Mouse (Mus musculus): ENCODE data around the gene Slc29a3.
"Not testable (repeated sequence)": the region's sequence is repeated elsewhere in the genome, so short reads cannot be mapped to it uniquely, and the experiment has no call there.

The Slc29a3 gene

DNA sequence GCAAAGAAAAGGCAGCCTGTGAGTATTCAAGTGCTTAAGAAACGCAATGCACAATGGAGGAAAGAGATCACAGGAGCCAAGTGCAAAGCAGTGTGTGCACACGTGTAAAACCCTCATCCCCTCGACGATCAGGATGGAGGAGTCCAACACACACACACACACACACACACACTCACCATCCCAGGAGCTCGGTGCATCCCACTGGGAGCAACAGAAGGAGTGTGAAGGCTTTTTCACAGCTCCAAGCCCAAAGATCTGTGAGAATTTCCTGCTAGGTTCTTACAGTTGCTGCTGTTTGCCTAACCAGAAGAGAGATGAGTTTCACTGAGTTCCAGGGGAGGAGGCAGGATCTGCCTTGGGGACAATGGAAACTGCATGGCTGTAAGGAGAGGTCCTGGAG, 20.9 kb downstream of the Slc29a3 start:
- ATAC-seq (ENCODE audit: insufficient number of reproducible peaks, low FRiP score, low TSS enrichment): no peak

DNA sequence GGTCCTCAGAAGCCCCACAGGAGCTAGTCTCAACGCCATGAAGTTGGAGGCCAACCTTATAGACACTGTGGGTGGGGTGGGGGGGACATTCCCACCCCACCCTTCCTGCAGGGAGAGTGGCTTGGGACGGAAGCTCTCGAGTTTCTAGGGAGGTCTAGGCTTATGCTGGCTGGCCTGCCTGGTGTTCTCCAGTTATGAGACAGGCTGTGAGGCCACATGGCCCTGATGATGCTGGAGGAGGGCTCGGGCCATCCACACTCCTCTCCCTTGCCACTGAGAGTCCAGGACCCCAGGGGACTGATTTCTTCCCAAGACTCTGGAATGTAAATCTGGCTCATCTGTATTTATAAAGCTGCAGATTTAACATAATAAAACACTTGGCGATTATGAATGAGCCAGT, 25.3 kb downstream of the Slc29a3 start:
- no peak for ATAC-seq (ENCODE audit: insufficient number of reproducible peaks, low FRiP score, low TSS enrichment)

DNA sequence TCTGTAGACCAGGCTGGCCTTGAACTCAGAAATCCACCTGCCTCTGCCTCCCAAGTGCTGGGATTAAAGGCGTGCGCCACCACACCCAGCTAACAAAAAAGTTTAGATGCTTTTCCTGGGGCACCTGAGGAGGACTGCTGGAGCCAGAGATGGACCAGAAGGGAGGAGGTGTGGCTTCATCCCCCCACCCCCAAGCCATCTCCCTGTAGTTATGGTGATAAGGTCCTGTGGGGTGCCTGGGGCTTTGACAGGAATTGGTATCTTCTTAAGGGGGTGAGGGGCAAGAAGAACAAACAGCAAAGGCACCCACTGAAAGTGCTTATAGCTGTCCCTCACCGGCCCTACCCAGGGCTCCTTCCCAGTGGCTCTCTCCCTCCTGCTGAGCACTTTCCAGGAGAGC, 25.7 kb downstream of the Slc29a3 start:
- ATAC-seq (ENCODE audit: insufficient number of reproducible peaks, low FRiP score, low TSS enrichment): no peak

DNA sequence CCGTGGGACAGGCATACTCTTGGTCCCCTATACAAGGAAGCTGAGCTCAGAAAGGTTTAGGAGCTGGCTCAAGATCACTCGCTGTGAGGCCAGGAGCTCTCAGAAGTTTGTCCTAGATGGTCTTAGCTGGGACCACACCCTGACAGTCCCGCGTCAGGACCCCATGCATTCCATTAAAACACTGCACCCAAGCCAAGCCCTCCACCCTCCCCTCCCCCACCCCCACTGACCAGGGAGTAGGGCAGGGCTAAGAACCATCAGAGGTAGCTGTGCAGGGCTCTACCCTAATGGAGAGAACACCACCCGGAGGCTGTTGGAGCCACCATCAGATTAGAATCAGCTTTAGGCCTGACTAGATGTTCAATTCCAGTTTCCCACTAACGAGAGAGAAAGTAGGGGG, 28.1 kb downstream of the Slc29a3 start:
- no peak for ATAC-seq (ENCODE audit: insufficient number of reproducible peaks, low FRiP score, low TSS enrichment)

DNA sequence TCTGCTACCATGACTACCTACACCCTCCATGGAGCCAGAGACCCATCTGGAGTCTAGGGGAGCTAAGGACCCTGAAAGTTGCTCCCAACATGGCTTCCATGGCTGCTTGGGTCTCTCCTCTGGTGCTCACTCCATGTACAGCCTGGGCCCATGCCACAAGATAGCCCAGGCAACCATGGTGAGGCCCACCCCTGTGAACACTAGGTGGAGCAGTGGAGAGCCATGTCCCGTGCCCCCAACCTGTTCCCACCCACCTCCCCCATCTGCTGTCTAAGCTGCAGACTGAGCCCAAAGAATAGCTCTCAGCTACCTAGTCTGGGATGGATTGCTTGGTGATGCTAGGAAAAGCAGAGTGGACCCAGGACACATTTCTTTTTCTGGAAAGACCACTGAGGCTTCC, 29.2 kb downstream of the Slc29a3 start:
- ATAC-seq (ENCODE audit: insufficient number of reproducible peaks, low FRiP score, low TSS enrichment): no peak

DNA sequence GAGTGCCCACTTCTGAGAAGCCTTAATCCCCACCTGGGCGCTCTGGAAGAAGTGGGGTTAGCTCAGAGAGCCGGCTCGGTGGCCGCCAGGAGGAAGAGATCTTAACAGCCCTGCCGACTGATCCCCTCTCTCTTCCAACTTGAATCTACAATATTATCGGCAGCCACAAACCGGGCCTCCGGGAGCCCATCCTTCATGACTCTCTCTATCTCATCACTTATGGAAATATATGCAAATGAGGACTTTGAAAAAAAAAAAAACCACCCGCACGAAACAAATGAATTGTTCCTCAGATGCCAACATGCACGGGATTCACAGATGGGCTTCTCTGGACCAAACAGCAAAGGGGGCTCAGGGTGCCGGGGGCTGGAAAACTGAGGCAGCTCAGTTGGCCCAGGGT, 31.0 kb downstream of the Slc29a3 start:
- no peak for ATAC-seq (ENCODE audit: insufficient number of reproducible peaks, low FRiP score, low TSS enrichment)

DNA sequence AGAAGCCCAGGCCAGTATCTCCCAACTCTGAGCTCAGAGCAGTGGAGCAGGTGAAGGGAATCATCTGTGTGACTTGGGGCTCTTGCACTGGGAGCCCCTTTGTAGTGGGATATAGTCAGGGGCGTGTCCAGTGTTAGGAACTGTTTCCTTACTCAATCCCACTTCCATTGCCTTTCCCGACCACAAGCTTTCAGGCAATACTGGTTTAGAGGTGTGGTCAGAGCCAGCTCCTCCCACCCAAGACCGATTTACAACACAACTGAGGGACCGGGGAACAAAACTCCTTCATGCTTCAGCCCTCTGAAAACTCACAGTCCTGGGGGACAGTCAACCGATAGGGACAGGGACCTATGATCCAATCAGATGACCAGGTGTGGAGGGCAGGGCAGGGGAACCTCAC, 32.1 kb downstream of the Slc29a3 start:
- no peak for ATAC-seq (ENCODE audit: insufficient number of reproducible peaks, low FRiP score, low TSS enrichment)

DNA sequence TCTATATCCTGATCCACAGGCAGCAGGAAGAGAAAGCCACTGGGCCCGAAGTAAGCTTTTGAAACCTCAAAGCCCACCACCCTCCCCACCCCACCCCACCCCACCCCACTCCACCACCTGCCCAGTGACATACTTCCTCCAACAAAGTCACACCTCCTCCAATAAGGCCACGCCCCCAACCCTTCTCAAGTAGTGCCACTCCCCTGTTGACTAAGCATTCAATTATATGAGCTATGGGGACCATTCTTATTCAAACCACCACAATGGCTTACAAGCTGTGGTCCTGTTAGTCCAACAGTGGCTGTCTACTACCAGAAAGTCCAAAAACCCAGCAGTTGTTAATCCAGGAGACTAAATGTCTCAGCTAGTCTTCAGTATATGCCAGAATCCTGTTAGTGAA, 34.1 kb downstream of the Slc29a3 start:
- no peak for ATAC-seq (ENCODE audit: insufficient number of reproducible peaks, low FRiP score, low TSS enrichment)

DNA sequence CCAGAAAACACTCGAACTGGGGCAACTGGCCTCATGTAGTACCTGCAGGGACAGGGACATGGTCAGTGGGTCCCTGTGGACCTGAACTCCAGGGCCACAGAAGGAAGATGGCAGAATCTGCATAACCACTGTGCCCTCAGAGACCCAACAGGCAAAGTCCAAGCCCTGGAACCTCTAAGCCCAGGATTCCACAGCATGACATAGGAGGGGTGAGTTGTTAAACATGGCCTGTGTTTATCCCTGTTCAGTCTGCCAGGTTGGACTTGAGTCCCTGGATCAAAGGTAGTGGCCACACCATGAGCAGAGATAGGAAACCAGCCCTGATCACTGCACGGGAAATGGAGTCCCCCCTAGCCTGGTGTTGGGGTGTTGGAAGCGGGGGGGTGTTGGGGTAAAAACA, 36.1 kb downstream of the Slc29a3 start:
- ATAC-seq (ENCODE audit: insufficient number of reproducible peaks, low FRiP score, low TSS enrichment): no peak

DNA sequence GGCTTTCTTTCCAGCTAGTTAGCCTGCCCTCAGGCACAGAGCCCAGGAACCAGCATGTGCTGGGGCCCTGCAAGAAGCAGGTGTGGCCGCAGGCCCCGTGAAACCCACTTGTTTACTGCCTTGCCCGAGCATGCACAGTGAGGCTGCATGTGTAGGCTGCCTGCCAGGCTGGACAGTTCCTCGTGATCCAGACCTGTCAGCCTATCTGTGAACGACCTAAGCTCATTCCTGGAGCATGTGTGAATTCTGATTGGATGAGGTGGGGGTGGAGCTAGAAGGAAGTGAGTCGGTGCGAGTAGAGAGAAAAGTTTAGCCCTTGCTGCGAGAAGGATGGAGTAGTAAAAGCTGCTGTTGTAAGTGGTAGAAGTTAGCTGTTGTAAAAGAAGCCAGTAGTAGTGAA, 40.3 kb downstream of the Slc29a3 start:
- ATAC-seq (ENCODE audit: insufficient number of reproducible peaks, low FRiP score, low TSS enrichment): not testable (repeated sequence)

DNA sequence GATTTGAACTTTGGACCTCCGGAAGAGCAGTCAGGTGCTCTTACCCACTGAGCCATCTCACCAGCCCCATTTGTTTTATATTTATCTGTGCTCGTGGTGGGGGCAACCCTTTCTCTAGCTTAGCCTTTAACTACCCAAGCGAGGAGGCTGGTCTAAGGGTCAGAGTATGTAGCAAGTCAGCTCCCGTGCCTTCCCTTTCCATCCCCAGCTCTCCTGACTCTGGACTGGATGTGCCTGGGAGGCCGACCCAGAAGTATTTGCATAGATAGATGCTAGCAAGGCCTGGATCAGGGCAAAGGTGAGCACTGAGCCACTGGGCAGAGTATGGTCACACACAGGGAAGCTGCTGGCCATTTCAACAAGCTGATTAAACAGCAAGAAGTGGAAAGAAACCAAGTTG, 43.8 kb downstream of the Slc29a3 start:
- no peak for ATAC-seq (ENCODE audit: insufficient number of reproducible peaks, low FRiP score, low TSS enrichment)

DNA sequence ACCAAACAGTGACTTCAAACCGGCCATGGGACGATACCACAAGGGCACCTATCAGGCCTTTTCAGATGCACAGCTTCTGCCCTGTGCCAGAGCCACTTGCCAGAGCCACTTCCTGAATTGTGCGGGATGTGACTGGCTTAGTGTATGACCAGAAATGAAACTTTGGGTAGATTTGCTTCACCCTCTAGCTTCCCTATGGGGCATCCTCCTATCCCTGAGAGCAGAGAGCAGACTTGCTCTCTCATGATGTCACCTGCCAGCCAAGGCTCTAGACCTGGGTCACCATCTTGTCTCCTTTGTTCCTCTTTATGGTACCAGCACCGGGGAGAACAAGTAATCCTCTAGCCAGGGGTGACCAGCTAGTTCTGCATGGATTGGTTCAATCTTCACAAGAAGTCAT, 46.3 kb downstream of the Slc29a3 start:
- ATAC-seq (ENCODE audit: insufficient number of reproducible peaks, low FRiP score, low TSS enrichment): no peak

DNA sequence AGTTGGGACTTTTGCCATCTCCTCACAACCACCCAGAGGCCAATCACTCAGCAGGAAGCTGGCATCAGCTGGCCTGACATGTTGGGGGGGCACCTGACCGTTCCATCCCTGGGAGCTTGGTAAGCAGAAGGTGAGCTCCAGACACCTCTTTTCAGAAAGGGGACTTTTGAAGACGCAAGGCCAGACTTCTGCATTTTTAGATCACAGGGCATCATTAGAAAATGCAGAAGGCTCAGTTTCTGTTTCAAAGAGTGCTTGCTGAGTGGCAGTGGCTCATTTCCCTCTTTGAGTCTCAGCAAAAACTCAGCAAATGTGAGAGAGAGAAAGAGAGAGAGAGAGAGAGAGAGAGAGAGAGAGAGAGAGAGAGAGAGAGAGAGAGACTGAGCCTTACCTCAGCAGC, 47.5 kb downstream of the Slc29a3 start:
- ATAC-seq (ENCODE audit: insufficient number of reproducible peaks, low FRiP score, low TSS enrichment): no peak

DNA sequence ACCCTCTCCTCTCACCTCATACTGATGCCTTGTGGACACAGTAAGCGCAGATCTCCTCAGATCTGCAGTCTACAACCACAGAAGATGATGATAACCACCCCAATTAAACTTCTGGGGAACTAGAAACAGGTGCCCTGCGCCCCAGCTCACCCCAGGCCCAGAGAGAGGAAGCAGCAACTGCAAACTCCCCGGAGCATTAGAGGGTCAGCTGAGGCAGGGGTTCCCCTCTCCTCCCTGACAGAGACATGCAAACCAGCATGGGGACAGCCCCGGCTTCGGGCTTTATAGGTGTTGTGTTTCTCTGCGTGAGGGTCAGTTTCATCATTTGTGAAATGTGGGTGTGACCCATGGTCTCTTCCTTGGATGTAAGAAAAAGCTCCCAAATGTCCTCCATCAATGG, 54.8 kb downstream of the Slc29a3 start:
- no peak for ATAC-seq (ENCODE audit: insufficient number of reproducible peaks, low FRiP score, low TSS enrichment)

DNA sequence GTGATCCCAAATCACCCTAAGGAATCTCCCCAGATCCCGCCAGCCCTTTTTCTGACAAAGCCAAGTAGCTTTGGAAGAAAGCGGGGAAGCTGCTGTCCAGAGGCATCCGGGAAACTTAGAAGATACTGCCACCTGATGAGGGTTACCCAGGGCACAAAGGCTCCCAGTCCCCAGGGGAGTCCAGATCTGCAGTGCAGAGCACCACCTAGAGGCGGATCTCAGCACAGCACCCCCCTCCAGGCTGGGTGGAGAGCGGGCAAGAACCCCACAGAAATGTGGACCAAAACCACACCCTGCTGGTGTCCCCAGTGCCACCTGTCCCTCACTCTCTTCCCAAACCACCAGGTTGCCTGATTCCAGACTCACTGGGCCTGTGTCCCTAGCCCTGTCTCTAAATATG, 55.6 kb downstream of the Slc29a3 start:
- ATAC-seq (ENCODE audit: insufficient number of reproducible peaks, low FRiP score, low TSS enrichment): 0 out of 2 replicates have a peak, but pooled peaks have one; percentile 66

DNA sequence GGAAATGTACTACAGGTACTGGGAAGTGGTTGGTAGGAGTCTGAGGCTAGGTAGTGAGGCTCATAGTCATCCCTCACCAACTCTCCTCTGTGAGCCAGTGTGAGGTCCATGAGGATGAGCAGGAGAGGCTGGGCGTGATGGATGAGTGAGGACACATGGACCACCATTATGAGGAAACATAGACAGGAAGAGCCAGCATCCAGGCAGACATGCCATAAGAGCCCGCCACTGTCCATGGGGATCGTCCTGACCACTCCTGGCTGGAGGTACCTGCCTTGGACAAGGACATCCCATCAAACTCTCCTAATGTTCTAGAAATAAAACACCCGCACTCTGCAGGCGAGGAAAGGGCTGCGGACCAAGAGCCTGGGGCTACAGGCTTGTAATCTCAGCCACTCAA, 56.2 kb downstream of the Slc29a3 start, which contains the start of gene Cdh23:
TSS of gene Cdh23 (minus strand) at position 101 of the 400 bp plus-strand sequence.
- 0 out of 2 replicates have a peak, but pooled peaks have one; percentile 3 for ATAC-seq (ENCODE audit: insufficient number of reproducible peaks, low FRiP score, low TSS enrichment)

DNA sequence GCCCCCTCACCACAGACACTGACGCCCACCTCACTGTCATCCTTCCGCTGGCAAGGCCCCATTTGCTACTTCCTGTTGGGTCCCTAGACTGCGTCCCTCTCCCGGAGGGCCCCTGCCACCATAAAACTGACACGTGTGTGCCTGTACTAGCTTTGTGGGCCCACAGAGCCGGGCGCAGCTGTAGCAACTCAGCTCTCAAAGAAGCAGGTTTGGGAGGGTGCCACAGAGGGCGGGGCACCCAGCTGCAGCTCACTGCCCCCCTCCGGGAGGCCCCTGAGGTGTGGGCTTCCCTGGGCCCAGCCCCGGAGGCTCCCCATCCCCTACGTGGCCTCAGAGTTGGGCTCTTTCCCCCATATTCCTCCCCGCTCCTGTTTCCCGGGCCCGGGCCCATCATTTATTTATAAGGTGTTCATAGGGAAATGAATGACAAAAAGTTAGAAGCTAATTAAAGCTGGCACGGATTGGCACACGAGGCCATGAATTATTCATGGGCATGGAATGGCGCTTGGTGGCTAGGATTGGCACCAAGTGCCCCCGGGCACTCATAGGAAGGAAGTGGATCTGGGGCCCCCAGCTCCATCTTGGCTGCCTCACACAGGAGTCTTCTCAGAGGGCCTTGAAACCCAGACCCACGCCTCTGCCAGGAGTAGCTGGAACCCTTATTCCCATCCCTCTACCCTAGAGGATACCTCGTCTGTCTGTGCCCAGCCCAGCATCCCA, 60.8 kb downstream of the Slc29a3 start:
- no peak for ATAC-seq (ENCODE audit: insufficient number of reproducible peaks, low FRiP score, low TSS enrichment)

DNA sequence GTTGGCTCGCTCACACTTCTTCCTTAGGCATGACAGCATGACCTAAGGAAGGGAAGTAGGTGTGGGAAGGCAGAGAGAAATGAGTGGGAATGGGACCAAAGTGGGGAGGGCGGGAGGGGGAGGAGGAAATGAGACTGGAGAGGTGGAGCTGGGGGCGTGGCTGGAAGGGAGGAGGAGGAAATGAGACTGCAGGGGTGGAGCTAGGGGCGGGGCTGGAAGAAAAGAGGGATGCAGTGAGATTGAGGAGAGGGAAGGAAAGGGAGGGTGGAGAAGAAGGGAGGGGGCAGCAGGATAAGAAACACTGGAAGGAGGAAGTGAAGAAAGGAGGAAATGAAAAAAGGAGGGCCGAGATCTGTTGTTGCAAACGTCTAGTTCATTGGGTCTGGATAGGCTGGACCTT, 61.6 kb downstream of the Slc29a3 start:
- no peak for ATAC-seq (ENCODE audit: insufficient number of reproducible peaks, low FRiP score, low TSS enrichment)

DNA sequence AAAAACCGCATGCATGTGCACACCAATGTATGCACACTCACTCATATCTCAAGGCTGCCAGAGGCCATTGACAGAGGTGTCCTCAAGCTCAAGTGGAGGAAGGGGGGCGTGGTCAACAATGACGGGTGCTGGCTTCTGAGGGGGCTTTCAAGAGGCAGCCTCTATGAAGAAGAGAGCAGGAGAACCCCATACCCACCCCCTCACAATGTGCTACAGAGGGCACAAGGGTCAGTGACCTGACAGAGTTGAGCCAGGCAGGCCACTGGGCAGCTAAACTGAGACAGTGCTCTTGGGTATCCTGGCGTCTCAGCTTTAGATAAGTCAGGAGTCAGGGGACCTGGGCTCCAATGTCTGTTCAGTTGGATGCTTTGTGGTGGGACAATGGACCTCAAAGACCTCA, 63.2 kb downstream of the Slc29a3 start:
- no peak for ATAC-seq (ENCODE audit: insufficient number of reproducible peaks, low FRiP score, low TSS enrichment)

DNA sequence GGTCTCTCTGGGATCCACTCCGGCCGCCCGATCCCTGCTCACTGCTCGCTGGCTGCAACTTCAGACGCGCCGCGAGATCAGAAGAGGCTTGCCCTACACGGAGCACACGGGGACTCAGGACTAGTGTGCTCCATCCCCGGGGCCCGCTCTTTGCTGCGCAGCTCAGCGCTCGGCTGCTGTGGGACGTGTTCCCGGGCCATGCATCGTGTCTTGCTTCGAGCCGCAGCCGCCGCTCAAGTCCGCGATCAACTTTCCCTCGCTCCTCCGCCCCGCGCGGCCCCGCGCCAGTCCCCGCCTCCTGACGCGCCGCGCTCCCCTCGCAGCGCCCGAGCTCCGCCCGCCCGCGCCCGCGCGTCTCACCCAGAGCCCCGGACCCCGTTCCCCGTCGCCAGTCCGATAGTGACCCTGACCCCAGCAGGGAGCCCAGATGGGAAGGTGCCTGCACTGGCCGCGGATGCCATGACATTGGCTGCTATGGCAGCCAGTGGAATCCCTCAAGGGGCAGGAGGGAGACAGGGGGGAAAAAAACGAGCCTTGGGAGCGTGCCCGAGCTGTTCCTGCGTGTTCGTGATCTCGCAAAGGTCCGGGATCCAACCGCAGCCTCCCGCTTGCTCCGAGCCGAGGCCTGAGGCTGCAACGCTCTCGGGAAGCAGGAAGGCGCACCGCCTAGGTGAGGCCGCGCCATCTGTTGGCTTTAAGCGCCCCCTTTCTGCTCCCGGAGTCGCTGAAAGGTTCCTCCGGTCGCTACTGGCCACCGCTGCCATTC, 65.4 kb downstream of the Slc29a3 start:
- ATAC-seq (ENCODE audit: insufficient number of reproducible peaks, low FRiP score, low TSS enrichment): peak; percentile 60

DNA sequence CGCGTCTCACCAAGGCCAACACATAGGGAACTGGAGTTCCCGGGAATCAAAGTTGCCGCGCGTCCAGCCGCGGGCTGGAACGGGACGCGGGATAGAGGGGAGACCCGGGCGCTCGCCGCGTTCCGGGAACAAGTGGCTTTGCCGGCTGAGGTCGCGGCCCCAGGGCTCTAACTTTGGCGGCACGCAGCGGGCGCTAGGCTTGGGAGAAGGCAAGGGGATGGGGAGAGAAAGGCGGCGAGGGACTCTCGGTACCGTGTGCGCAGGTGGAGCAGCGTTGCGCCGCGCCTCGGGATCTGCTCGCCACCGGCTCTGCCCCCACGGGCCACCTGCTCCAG, 66.0 kb downstream of the Slc29a3 start:
- no peak for ATAC-seq (ENCODE audit: insufficient number of reproducible peaks, low FRiP score, low TSS enrichment)
